Mouse (Mus musculus) frontal cortex, postnatal 25 days (tissue): ENCODE results near the gene Hacd4.

Experiments used
- DNase-seq, 2 experiments: peaks; one replicate each; pipeline ENCODE4 v3.0.0; 2022; ENCODE audit warnings: low spot score in 2 of 2

Gene Hacd4

DNA sequence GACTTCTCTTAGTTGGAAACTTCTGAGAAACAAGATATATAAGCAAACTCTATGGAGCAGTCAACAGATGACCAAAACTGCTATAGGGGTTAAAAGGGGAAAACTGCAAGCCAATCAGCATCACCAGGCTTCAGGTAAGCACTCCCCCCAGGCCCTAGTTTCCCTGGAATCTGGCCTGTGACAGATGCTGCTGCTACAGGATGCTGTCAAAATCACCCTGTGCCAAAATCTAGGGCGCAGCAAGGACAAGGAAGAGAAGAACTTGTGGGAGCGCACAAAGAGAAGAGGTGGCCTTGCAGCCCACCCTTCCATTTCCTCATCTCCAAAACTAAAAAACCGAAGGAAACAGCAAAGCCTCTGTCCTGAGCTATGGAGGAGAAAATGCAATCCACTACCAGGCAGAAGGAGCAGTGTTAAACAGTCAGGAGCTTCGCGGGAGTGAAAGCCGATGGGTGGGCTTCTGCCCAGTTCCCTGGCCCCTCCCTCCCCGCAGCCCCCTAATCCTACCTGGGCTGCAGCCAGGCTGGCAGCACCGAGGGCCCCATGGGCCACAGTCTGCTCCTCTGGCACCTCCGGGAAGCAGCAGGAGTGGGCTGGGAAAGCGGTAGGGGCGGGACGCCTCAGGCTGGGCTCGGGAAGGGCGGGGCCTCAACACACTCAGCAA, at the start of gene Hacd4:
Gene Hacd4 (minus strand): TSS at position 603 of the 664 bp plus-strand sequence.
- DNase-seq = peak in 1 of 2 experiments; percentile 6

DNA sequence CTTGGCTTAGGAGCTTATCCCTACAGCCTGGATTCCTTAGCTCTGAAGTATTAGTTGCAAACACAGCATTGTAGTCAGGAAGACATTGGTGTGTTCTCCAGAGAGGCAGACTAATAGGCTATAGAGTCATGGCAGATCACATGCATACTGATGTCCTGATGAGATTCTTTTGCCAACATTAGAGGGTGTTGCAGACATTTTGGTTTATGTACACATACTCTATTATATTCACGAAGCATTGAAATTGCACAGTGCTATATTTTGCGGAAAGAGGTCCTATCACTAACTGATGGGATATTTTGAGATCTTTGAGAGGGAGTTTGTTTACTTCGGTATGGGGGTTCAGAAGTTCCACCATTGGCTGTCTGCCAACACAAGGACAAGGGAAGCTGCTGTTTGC, 49.4 kb upstream of the Hacd4 start:
- no peak for DNase-seq

DNA sequence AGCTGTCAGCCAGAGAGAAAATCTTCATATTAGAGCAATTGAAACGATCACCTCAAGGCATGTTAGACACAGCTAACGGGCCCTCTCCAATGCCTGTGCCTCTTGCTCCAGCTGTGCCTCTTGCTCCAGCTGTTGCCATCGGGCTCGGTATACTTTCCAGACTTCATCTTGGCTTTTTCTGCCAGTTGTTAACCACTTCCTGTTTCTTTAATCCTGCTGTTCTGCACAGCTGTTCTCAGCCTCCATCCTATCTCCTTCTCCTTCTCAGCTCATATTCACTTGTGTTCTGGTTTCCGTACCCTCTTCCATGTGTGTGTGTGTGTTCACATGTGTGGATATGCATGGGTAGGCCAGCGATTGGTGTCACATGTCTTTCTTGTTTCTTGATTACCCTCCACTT, 41.4 kb upstream of the Hacd4 start:
- DNase-seq = no peak

DNA sequence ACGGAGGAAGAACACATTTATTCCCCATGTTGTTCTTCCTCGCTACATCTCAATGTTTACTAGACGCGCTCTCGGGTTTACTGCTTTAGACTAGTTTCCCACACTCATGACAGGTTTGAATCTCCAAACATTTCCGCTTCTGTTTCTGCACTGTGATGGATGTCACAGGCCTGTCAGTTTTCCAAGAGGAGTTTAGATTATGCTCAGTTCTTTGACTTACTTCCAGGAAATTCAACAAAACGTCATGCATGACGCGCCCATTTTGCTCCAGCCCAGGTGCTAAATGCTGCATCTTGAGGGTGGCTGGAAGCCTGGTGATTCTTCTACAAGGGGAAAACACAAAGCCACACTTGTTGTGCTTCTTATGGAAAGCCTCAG, 40.1 kb upstream of the Hacd4 start:
- no peak for DNase-seq

DNA sequence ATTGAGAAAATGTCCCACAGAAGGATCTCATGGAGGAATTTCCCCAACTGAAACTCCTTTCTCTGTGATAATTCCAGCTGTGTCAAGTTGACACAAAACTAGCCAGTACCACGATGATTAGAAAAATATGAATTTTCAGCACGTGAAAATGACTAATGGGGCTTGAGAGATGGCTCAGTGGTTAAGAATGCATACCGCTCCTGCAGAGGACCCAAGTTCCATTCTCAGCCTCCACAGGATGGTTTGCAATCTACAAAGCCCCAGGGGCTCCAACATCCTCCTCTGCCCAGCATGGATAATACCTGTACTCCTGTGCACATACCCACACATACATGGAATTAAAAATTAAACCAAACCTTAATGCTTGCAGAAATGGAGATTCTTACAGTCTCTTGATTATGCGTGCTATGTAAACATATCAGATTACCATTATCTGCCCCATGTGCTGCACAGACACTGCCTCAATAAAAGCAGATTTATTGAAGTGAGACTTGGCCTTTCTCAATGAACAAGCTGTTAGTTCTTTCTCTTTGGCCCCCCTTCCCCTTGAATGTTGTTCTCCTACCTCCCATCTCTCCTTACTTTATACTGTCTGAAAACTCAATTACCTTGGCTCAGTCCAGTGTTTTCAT, 39.6 kb upstream of the Hacd4 start:
- DNase-seq = no peak

DNA sequence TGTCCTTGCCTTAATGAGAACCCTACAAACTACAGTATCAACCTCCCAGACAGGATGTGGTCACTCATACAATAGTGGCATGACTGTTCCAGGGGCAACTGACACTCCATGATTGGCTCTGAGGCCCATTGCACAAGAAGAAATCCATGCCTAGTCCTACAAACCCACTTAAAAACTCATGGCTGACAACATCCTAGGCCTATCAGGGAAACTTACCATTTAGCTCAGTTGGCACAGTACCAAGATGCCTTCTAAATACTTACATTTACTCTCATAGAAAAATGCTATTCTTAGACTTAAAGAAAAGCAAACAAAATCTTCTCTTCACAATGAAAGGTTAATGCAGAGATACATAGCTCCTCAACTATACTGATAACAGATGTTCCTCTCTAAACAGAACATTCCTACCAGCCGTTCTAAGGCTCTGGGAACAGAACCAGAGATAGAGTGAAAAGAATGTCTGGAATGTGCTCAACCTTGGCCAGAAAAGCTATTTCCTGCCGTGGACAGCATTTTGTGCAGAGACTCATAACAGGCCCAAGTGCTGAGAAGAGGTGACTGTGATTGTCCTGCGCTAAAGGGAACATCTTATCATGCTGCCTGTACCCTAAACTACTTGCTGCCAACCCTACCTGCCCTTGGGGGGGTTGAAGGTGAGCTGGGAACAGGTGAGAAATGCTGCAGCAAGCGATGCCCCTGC, 37.9 kb upstream of the Hacd4 start:
- no peak for DNase-seq

DNA sequence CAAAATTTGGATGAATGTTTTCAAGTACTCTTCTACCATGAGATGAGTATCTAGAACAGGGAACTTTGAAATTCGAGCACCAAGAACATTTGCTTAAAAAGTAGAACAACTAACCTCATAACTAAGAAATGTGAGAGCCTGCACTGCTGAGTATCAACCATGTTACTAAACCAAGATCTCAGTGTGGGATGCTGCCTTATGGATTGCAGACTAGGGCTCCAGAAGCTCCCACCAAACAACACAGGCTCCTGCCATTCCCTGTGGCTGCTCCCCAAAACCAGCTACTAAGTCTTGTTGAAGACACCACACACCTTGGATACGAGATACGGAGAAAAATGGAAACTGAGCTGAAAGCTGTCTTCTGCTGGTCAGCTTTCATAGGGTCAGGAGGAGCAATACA, 37.4 kb upstream of the Hacd4 start:
- DNase-seq = no peak

DNA sequence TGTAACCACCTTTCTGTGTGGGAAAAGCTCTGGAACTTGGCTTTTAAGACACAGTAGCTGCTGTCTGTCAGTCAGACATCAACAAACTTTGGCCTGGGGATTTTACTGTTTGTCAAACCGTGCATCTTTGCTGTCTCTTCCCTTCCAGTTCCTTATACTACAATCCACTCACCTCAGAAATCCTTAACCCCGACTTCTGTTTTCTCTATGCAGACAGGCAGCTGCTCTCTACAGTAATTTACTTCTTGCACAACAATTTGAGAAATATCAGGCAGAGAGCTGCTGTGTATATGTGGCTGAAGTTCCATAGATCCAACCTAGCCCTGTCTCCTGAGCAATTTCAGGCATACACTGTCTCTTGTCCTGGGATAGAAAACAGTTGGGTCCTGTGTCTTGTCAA, 32.8 kb upstream of the Hacd4 start:
- DNase-seq = no peak

DNA sequence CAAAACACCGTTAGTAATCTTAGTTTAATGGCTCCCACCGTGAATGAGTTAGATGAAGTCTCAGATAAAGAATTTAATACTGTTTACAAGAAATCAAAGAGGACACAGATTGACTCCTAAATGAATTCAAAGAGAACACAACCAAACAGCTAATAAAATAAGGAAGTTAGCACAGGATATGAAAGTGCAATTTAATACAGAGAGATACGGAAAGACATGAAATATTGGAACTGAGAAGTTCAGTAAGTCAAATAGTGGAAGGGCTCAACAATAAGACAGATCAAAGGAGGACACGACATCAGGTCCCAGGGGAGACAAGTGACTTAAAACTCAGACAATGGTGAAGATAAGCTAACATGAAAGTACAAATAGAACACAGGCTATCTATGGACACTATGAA, 25.8 kb upstream of the Hacd4 start:
- no peak for DNase-seq

DNA sequence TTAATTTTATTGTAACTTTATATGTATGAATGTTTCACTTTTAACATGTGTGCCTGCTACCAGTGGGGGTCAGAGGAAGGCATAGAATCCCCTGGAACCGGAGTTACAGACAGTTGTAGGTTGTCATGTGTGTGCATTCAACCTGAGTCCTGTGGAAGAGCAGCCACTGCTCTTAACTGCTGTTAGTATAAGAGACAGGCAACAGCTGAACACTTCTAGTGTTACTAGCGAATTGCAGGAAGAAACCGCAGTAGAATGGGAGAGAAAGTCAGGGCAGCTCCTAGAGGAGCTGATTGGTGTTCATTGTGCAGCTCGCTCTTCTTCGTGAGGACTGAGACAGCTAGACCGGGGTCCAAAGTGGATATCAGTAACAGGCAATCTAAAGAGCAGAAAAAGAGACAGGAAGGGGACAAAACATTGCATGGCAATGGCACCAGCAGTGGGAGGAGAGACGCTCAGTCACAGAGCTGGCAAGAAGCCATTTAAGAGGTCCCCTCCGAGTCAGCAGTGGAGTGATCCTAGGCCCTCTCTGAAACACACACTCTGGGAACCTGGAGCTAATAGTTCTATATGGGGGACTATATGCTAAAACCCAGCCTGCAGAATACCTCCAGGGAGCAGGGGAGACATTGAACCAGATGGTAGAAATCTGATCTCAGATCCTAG, 24.4 kb upstream of the Hacd4 start:
- no peak for DNase-seq

DNA sequence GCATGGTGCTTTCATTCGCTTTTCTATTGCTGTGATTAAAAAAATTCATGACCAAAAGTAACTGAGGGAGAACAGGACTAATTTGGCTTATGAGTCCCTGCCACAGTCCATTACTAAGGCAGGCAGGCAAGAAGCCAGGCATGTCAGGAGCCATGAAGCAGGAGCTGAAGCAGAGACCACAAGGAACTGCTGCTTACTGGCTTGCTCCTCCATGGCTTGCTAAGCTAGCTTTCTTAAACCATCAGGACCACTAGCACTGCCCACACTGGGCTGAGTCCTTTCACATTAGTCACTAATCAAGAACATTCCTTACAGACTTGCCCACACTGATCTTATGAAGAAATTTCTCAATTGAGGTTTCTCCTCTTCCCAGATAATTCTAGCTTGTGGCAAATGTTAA, 23.8 kb upstream of the Hacd4 start:
- no peak for DNase-seq

DNA sequence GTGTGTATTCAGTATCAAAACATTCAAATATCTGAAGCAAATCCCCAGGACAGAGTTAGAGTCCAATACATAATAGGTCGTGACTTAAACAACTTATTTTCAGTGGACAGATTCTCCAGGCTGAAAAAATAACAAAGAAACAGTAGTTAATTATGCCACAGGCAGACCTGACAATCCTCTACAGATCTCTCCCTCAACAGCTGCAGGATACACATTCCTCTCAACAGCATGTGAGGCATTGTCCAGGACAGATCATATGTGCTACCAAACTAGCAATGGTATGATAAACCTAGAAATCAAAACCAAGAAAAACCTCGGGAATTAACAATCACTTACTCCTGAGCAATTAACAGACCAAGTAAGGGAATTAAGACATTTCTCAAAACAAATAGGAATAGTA, 22.6 kb upstream of the Hacd4 start:
- DNase-seq = no peak

DNA sequence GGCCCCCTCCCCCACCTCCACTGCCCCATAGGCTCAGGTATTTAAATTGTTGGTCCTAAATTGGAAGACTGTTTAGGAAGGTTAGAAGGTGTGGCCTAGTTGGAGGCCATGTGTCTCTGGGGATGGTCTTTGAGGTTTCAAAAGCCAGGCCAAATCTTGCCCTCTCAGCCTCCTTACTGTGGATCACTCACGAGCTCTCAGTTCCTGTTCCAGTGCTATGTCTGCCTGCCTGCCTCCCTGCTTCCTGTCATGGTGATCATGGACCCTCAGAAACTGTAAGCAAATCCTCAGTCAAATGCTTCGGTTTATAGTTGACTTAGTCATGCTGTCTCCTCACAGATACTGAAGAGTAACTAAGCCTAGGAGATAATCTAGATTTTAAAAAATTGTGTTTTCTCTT, 19.9 kb upstream of the Hacd4 start:
- no peak for DNase-seq

DNA sequence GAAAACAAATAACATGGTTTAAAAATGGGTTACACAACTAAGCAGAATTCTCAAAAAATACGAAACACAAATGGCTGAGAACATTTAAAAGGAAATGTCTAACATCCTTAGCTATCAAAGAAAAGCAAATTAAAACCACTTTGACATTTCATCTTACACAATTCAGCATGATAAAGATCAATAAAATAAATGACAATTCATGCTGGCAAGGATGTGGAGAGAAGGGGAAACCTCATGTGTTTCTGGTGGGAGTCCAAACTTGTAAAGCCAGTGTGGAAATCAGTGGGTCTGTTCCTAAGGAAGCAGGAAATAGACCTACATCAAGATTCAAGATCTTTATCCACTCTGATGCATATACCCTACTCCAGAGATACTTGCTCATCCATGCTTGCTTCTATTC, 19.4 kb upstream of the Hacd4 start:
- no peak for DNase-seq

DNA sequence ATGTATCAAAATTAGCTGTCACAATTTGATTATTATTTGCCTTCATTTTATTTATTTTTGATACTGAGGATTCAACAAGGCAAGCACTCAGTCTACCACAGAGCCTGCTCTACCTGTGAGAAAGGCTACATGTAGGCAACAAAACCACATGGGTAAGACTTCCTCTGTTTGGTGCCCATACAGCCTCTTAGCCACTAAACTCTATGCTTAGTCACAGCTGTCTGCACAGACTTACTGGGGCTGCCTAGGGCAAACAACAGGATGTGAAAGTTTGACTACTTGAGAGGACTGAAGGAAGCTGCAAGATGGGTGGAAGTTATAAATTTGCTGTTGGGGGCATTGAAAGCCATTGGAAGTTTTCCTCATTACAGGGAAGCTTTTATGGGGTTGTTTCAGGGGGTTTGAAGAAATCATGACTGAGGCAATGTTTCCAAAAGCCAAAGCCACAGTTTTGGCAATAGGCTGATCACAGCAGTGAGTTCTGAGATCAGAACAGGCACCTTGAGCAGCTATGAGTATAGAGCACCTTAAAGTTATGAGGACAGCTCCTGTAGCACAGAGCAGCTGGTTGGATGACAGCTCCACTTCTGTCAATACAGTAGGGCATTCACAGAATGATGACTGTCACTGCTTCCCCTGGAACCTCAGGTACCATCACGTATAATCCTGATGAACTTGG, 11.5 kb upstream of the Hacd4 start:
- no peak for DNase-seq

DNA sequence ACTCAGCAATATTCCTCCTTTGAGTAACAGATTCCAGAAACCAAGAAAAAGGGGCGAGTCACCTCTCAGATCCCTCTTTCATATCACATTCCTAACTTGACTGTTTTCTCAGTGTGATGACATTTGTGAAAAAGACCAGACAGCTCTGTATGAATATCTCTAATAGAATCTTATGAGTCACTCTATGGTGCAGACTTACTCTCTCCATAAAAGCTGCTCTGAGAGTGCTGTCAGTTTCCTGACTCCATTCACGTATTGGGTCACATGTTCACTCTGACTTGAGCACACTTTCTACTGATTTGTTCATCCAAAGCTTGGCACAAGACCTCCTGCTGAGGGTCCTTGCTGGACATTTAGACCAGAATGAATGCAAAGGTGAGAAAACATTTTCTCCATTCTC, 10.2 kb upstream of the Hacd4 start:
- DNase-seq = no peak

DNA sequence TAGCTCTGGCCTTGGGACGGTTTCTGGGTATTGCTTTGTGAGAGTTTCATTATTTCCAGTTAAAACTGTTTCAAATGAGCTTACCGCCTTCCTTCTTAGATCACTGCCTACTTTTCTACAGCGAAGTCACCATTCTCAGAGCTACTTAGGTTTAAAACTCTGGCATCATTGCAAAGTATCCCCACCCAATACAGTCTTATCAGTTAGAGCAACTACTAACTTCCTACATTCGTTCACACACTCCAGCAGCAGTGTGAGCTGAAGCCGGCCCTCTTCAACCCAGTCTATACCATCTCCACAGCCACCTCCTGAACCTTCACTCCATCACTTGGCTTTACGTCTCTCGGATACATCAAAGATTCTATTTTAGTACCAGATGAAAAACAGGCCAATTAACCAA, 2.1 kb upstream of the Hacd4 start:
- DNase-seq = no peak

DNA sequence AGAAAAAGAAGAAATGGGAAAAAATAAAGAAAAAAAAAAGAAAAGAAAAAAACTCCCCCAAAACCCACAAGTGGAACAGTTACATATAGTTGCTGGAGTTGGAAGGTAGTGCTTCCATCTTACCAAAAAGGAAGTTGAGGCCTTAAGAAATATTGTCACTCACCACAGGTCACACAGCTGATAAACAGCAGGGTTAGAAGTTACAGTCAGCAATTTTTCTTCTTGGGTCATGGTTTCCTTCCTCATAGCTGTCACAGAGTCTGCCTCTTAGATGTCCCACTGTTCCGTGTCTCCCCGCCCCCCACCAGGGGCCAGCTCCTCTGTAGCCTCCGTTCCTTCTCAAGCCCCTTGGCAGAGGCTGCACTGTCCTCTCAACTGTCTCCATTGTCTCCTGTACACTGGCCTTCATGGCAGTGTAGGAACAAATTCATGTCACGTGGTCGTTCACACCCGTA, 968 bp upstream of the Hacd4 start:
- no peak for DNase-seq

DNA sequence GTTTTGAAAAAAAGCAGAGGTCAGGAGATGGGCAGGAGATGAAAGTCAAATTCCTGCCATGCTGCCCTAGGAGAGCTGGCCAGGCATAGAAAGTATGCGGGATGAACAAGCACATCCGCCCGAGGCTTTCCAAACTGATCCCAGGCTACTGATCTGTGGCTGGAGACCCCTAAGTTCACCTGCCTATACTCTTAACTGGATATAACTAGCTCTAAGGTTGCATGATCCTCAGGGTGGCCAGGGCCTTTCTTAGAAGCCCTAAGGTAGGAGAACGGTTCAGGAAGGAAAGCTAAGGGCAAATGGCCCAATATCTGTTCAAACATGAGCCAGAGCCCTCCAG, 232 bp upstream of the Hacd4 start:
- DNase-seq = no peak

DNA sequence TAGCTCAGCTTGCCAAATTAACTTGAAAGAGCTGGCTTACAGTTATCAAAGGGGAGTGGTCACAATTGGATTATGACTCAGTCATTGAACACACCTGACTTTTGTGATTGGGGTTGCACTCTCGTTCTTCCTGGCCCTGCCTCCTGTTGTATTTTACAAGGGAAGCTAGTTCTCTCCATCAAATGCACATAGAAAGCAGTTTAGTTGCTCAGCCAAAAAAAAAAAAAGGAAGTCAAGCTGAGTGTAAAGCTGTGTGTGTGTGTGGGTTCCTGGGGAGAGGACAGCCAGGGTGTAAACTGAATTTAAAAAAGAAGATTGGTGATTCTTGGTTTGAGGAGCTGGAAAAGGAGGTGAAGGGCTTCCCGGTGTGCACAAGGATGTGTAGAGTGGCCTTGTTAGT, 811 bp downstream of the Hacd4 start:
- no peak for DNase-seq

DNA sequence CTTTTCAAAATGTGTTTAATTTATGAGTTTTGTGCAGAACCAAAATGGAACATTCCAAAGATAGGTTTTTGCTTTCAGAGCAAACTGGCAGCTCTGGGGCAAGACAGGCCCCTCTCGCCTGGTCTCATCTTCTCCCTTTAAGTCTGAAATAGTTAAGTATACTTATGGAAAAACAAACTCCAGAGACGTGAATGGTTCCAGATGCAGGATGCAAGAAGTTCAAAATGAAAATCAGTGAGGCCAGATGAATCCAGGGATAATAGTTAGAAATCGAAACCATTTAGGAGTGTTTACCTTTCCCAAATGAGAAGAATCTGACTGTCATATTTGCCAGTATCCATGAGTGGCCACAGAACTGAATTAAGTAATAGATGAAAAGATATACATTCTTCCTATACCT, 1.6 kb downstream of the Hacd4 start:
- no peak for DNase-seq

DNA sequence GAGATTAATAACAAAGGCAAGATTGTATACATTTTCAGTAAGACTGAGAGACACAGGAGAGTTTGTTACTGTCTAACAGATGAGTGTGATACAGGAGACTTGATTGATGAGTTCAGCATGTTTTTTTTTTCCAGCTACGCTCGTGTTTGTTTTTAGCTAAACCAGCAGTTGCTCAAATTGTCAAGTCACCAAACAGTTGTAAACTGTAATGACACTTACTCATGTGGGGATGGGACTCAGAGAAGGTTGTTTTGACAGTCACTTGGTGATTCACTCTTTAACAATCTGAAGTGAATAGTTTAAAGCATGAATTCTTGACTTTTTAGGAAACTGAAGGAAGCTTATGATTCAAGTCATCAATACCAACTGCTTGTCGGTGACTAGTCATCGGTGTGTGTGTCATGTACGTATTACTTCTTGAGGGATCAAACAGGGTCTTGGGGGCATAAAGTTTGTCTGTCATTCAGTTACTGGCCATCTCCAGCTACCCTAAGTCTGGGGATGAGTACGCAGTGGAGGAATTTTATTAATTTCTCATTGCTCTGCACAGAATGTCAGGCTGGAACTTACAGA, 2.0 kb downstream of the Hacd4 start:
- no peak for DNase-seq
